Mouse (Mus musculus) embryonic fibroblast, embryonic 13.5 days (primary cell): ENCODE measurements around the gene Dock8. TPM values are rescaled to one million over a fixed set of nuclear protein-coding genes. Genes with fewer than 3 reads are reported as not detected.

Experiments used
- H3K27ac ChIP-seq: 2 replicates; pipeline ENCODE4 v1.5.1; 2012; ENCODE audit warnings: low read length, control low read depth, inconsistent platforms; ENCODE audit not compliant: insufficient read depth
- H3K4me1 ChIP-seq: 2 replicates; pipeline ENCODE4 v1.6.1; 2011; ENCODE audit warnings: low read length; ENCODE audit not compliant: control insufficient read depth, insufficient read depth
- H3K4me3 ChIP-seq: 2 replicates; pipeline ENCODE4 v1.5.1; 2011; ENCODE audit warnings: mild to moderate bottlenecking, control low read depth, low read length; ENCODE audit not compliant: insufficient read depth
- CTCF ChIP-seq: IDR thresholded peaks from 2 replicates; pipeline ENCODE4 v1.5.1; 2011; ENCODE audit warnings: mild to moderate bottlenecking, control low read depth, low read length, moderate library complexity, borderline replicate concordance; ENCODE audit not compliant: insufficient read depth
- POLR2A ChIP-seq: IDR thresholded peaks from 2 replicates; pipeline ENCODE4 v1.6.1; 2011; ENCODE audit warnings: low read depth, mild to moderate bottlenecking, control low read depth, low read length, moderate library complexity
- polyA plus RNA-seq: library from polyadenylated mRNA; stranded (reverse); fragments of >200 nt; gene quantifications from 2 replicates; pipeline ENCODE4 v1.2.4, GENCODE M21; 2011; ENCODE audit warnings: low read depth; ENCODE audit not compliant: missing spikeins, insufficient read length

Gene Dock8
- polyA plus RNA-seq, 1 experiment, result 0.44 TPM

- Histone ChIP-seq H3K27ac (no peak overlapping the region), H3K4me3 (no peak overlapping the region), H3K4me1 (no peaks in the 10 kb centered on the region)
- TF ChIP-seq POLR2A (no peak), CTCF (no peak)
Measured at GRCm38 (mm10) chr19:25232032-25232431, 232.7 kb downstream of the Dock8 start.

- TF ChIP-seq CTCF (no peak), POLR2A (no peak)
- peak within 1 kb of the TSS; percentile 72 for H3K4me3 ChIP-seq
- H3K27ac ChIP-seq, result no peak within 1 kb of the TSS
- H3K4me1 ChIP-seq, result no peaks in the 10 kb centered on the region
Measured at GRCm38 (mm10) chr19:25236596-25237491, 237.5 kb downstream of the Dock8 start, which contains the start of gene Kank1. Gene Kank1, plus strand, starts transcription at chr19:25236975.

GRCm38 (mm10) chr19:25237492-25238040 lies 238.2 kb downstream of the Dock8 start:
- no peak for TF ChIP-seq CTCF
- no peak for TF ChIP-seq POLR2A
- Histone ChIP-seq H3K27ac (no peak overlapping the region), H3K4me1 (no peaks in the 10 kb centered on the region), H3K4me3 (peak overlapping the region; percentile 72)

- no peaks in the 10 kb centered on the region for H3K4me1 ChIP-seq
- TF ChIP-seq CTCF (no peak), POLR2A (no peak)
- H3K27ac ChIP-seq, result no peak overlapping the region
- H3K4me3 ChIP-seq, result no peak overlapping the region
Measured at GRCm38 (mm10) chr19:25238121-25238520, 238.8 kb downstream of the Dock8 start.

- TF ChIP-seq CTCF (no peak), POLR2A (no peak)
- Histone ChIP-seq H3K4me3 (no peak overlapping the region), H3K4me1 (peaks cover 2% of the 10 kb centered on the region; the same call in 1 of the 2 replicates), H3K27ac (no peak overlapping the region)
Measured at GRCm38 (mm10) chr19:25243566-25243965, 244.2 kb downstream of the Dock8 start.

- H3K4me1 ChIP-seq, result peaks cover 2% of the 10 kb centered on the region; the same call in 1 of the 2 replicates
- no peak for TF ChIP-seq CTCF
- TF ChIP-seq POLR2A, result no peak
- no peak overlapping the region for H3K4me3 ChIP-seq
- no peak overlapping the region for H3K27ac ChIP-seq
Measured at GRCm38 (mm10) chr19:25246062-25246461, 246.7 kb downstream of the Dock8 start.

- TF ChIP-seq POLR2A (no peak), CTCF (no peak)
Measured at GRCm38 (mm10) chr19:25247858-25248552, 248.7 kb downstream of the Dock8 start.

DNA sequence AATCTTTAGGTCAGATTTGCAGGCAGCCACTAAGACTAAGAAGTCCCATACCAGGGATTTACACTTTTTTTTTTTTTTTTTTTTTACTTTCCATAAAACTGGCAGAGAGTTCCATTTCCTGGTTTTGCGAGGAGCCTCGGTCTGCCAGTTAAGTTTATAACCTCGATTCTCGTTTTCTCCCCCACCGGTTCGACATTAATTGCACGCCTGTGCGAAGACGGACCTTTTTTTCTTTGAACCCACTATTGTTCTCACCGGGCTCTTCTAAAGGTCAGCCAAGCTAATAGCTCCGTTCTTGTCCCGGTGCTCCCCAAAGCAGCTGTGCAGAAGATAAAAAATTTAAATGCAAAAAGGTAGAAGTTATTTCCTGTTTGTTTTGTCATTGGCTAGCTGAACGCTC lies 249.9 kb downstream of the Dock8 start:
- Histone ChIP-seq H3K27ac (no peak overlapping the region), H3K4me3 (no peak overlapping the region), H3K4me1 (no peaks in the 10 kb centered on the region)
- TF ChIP-seq POLR2A, result no peak
- no peak for TF ChIP-seq CTCF

More at GRCm38 (mm10) chr19:25247858-25248552, 248.7 kb downstream of the Dock8 start:
- H3K4me1 ChIP-seq, result peaks cover 2% of the 10 kb centered on the region; the same call in 1 of the 2 replicates
- H3K27ac ChIP-seq, result no peak overlapping the region
- no peak overlapping the region for H3K4me3 ChIP-seq

DNA sequence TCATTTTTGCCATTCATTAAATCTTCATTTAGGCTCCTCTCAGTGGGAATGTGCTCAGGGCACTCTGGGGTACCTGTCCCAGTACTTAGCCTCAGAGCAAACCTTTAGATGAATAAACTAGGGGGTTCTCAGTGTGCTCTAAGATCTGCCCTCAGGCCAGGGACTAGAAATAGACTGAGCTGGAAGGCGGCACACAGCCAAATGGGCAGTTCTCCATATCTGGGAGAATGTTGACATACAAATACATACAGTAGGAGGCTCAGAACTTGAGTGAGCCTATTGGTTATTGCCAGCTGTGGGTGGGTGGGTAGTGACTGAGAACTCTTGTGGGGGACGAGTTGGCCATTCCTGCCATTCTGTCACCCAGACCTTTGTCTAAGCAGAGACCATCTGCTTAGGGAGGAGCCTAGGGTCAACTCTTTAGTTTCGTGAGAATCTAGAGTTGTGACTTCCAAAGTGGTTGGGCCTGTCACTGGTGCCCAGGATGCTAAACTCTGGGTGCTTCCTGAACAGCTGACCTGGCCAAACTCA lies 252.3 kb downstream of the Dock8 start:
- no peak overlapping the region for H3K27ac ChIP-seq
- TF ChIP-seq POLR2A (no peak), CTCF (no peak)
- H3K4me1 ChIP-seq, result no peaks in the 10 kb centered on the region
- no peak overlapping the region for H3K4me3 ChIP-seq

Other genes with a start within 250 kb of the Dock8 start
- gene Pgm5, start 137.7 kb upstream of the Dock8 start, polyA plus RNA-seq, result 14.3 and 32.8 TPM in 2 replicates
- gene Gm10053, start 123.8 kb upstream of the Dock8 start, polyA plus RNA-seq, result 136 and 175 TPM in 2 replicates
- not detected in 2 replicates for gene Foxd4, start 98.3 kb upstream of the Dock8 start, polyA plus RNA-seq
- 16.6 and 17.6 TPM in 2 replicates for gene Cbwd1, start 37.9 kb upstream of the Dock8 start, polyA plus RNA-seq
- gene Kank1, start 237.4 kb downstream of the Dock8 start, polyA plus RNA-seq, result 30.6 and 37.1 TPM in 2 replicates